Mouse (Mus musculus): ENCODE data around the gene Stim2.

DNA sequence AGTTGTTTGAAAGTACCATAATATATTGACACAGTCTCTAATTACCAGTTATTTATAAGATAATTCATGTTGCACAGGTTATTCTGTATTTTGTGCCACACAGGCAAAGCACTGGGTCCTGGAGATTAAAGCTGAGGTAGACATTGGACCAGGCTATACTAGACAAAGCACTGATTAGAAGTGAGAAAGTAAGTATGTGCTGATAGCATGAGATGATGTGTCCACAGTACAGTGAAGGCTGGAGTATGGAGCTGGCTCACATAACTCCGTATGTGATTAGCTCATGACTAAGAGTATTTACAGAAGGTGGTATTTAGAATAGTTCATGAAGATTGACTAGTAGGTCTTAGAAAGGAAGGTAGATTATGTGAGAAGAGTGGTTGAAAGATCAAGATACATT, 81.7 kb downstream of the Stim2 start:
- TF ChIP-seq POLR2A (IDR thresholded peaks at IDR 0.05; ENCODE audit: control insufficient read depth, extremely low read depth, insufficient read depth, low read length, poor library complexity) (no peak), CTCF (IDR thresholded peaks at IDR 0.05; ENCODE audit: borderline replicate concordance, control insufficient read depth, extremely low read depth, insufficient read depth, low read length, poor library complexity) (no peak)

Measured in thymus, adult 2 months (tissue).